Mouse (Mus musculus): ENCODE measurements around the gene 1700021F07Rik.

Gene 1700021F07Rik

GRCm38 (mm10) chr2:173563336-173563735, 41.0 kb downstream of the 1700021F07Rik start:
- DNase-seq (ENCODE audit: low spot score) = no peak

DNA sequence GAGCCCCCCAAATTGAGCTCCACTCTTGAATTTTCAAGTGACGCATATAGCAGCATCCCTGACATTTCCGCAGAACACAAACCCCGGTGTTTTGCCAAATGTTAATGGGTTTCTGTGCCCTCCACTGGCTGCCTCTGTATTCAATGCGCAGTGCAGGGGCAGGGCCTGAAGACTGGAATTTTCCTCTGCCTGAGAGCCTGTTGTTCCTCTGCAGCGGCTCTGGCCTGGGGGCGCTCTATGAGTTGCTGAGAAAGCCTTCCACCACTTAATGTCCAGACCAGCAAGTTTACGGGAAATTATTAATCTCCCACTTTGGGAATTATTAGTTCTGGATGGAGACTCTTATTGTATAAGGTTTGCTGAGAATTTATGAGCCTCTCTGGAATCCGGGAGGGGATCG, 41.8 kb downstream of the 1700021F07Rik start:
- DNase-seq (ENCODE audit: low spot score) = no peak

Data from ovary, postnatal 36 days (tissue).